Mouse (Mus musculus) natural killer cell, adult 2 months (primary cell): ENCODE measurements at regions not wholly inside any gene's neighbourhood (a gene's known extent, or its start where the extent isn't known, plus 50 kb on each side); places are given as distances from the start of the nearest gene placed in this dataset.

Source experiments
- DNase-seq, 2 experiments: peaks; one replicate each; pipeline ENCODE4 v3.0.0; 2022; ENCODE audit warnings: low spot score in 2 of 2

DNA sequence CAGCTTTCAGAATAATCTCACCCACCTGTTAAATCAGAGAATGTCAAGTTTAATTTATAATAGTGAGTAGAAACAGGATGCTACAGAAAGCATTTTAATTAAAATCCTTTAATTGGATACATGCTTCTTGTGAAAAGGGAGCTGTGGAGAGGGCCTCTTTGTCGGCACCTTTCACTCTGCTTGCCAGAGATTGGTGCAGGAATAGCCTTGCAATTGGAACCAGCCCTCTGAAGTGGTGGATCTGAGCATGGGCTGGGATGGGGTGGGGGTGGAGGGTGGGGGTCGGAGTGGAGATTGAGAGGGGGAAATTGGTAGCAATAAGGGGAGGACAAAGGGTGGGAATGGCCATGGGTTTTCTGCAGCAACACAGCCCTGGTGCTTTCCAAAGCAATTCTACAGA is 207.2 kb downstream of the Tbx15 start:
- DNase-seq = no peak

- DNase-seq = no peak
Observed at GRCm38 (mm10) chr3:99447813-99448212, 207.6 kb downstream of the Tbx15 start.

DNA sequence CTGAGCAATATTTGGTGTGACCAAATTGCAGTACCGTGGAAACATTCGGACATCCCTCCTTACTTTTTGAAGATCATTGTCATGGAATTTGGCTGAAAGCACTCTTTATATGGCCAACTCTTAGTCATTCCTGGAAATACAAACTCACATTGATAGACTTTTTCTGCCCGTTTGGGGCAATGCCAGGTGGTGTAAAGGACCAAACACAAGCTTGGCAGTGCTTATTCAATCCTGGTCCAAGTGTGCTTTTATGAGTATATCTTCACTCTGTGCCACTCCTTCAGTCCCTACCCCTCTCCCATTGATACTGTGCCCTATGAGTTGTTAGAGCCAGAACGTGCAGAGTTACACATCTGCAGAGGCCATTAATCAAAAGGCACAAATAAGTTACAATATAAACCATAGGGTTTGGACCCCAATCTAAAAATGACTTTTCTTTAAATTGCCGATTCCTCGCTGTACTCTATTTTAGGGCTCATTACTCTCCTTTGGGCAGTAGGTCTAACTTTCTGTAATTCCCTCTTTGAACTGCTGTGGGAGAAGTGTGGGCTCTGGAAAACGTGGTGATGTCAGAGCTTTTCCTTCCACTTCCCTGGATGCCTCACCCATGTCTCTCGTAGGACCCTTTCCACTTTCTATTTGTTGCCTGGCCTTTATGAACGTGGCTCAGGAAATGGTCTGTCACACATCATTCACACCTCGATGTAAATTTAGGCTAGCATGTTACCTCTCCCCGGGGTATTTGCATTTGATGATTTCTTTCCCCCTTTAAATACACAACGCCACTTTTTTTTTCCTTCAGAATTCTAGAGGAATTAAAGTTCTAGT is 219.1 kb downstream of the Tbx15 start:
- no peak for DNase-seq

GRCm38 (mm10) chr3:99499980-99500379 is 259.8 kb downstream of the Tbx15 start:
- peak in 1 of 2 experiments; percentile 1 for DNase-seq

GRCm38 (mm10) chr3:99504772-99505171 is 264.6 kb downstream of the Tbx15 start:
- no peak for DNase-seq

DNA sequence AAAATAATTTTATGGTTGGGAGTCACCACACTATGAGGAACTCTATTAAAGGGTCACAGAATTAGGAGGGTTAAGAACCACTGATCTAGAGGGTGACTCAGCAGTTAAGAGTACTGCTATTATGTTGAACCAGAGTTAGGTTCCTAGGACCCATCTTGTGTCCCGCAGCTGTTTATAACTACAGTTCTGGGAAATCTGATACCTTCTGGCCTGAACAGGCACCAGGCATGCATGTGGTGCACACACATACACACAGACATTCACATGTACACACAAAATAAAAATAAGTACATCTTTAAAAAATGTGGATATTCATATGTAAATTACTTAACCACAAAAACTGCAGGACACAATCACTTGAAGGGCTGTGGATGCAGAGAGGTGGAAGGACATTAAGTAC is 272.1 kb downstream of the Tbx15 start:
- DNase-seq = no peak

DNA sequence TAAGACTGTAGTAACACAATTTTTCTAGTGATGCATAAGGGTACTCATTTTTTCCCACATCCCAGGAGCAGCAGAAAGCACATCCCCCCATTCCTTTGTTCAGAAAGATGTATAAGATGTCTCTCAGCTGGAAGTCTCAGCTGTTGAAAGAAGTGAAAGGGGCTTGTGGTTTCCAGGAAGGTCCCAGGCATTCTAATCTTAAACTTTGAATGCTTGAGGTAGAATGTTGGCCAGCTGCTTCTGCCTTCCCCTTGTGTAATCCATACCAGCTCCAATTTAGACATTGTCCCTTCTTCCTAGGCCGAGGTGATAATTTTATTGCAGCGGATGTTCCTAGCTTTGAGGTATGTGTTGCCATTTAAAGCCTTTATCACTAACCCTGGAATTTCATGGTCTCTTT is 272.8 kb downstream of the Tbx15 start:
- DNase-seq = no peak

- no peak for DNase-seq
Observed at GRCm38 (mm10) chr3:99515751-99516150, 275.6 kb downstream of the Tbx15 start.

- DNase-seq = no peak
Observed at GRCm38 (mm10) chr3:99560917-99561316, 320.7 kb downstream of the Tbx15 start.

DNA sequence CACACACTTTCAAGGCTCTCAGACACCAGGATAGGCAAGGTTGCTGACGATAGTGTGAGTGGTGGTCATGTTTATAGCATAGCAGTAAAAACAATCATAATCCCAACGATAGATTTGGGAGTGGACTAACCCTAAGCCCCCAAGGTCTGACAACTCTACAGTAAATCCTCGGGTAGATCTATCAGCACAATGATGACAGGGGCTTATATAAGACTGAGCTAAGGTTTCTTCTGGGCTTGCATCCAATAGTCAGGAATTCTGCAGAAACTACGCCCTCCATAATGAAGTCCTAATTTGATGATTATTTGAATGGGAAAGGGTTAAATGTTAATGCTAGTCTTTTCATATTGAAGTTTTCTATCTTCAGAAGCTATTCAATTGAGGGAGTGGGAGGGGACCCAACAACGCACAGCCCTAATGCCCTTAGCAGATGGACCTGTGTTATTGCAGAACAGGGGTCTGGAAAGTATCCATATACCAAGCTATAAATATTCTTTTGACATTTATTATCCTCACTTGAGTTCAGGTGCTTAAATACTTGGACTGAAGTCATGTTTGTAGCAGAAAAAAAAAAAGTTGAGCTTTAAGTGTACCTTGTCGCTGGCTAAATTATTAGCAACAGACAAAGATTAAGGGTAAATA is 311.8 kb upstream of the Spag17 start:
- no peak for DNase-seq

DNA sequence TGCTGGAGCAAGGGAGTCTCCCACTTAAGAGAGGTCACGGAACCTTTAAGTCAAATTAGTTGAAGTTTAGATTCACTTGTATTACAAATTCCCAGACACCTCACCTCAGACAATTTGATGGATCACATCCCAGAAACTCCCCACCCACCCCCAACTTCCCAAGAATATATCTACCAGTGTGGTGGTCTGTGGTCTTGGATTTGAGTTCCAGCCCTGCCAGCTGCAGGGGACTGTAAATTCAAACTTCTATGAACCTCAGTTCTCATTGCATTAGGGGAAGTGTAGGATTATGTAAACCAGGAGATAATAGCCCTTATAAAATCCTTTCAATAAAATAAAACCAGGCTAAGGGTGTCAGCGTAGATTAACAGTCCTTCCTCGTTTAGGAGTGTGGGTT is 311.2 kb upstream of the Spag17 start:
- DNase-seq = no peak

- DNase-seq = no peak
Observed at GRCm38 (mm10) chr3:99602679-99603078, 282.5 kb upstream of the Spag17 start.

- no peak for DNase-seq
Observed at GRCm38 (mm10) chr3:99632309-99632708, 252.9 kb upstream of the Spag17 start.

GRCm38 (mm10) chr3:99641343-99642106 is 243.7 kb upstream of the Spag17 start:
- DNase-seq = no peak

DNA sequence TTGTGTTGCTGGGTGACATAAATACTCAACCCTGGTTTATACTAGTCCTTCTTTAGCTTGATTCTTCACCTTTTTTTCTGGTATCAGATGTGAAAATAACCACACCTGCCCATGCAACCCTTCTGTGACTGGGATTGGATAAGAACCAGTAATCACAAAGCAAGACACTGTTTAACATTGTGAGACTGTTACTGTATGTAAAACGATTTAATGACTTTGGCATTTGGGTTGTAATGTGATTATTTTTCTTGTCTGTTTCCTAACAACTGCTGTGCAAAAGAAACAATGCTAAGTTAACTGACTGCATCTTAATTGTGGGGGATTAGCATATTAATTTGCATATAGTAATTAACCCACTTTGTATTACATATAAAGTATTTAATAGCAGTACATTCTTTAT is 240.3 kb upstream of the Spag17 start:
- no peak for DNase-seq

- DNase-seq = no peak
Observed at GRCm38 (mm10) chr3:99645318-99645717, 239.9 kb upstream of the Spag17 start.

GRCm38 (mm10) chr3:99657617-99658016 is 227.6 kb upstream of the Spag17 start:
- DNase-seq = no peak

GRCm38 (mm10) chr3:99663783-99664182 is 221.4 kb upstream of the Spag17 start:
- no peak for DNase-seq

GRCm38 (mm10) chr3:99665363-99665762 is 219.8 kb upstream of the Spag17 start:
- DNase-seq = no peak

DNA sequence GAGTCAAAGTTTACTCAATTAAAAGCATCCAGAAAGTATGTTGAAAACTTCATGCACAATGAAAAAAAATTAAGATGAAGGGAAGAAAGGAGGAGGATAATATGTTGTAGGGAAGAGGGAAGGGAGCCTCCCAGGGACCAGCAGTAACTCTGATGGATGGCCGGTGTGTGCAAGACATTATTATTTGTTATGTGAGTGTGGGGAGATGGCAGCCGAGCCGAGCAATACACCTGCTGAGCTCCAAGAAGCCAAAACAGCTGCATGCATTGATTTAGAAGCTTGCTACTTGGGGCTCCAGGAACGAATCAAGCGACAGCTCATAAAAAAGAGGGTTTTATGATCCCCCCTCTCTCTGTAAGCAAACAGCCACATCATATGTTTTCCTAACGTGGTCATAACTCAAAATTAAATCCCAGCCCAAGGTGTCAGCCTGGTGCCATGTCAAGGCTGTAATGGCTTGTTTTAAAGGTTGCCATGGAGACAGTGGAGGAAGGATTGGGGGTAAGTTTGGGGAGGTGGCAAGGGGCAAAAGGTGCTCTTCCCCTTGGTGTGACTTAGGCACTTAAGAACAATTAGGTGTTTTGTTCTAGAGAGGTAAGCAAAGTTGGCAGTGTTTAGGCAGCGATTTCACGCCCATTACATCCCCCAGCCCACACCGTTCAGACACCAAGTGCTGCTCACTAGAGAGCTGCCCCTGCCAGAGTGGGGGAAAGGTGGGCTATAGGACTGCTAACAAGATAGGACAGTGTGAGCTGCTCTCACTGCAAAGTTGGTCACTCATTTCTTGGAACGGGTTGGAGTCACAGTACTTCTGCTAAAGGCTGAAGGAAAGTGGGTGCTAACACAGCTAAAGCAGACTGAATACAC is 219.1 kb upstream of the Spag17 start:
- no peak for DNase-seq

DNA sequence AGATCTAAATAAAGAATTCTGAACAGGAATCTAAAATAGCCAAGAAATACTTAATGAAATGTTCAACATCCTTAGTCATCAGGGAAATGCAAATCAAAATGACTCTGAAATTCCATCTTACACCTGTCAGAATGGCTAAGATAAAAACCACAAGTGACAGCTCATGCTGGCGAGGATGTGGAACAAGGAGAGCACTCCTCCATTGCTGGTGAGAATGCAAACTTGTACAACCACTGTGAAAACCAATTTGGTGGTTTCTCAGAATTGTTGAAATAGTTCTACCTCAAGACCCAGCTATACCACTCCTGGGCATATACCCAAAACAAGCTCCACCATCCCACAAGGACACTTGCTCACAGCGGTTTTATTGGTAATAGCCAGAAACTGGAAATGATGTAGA is 211.1 kb upstream of the Spag17 start:
- DNase-seq = no peak

- no peak for DNase-seq
Observed at GRCm38 (mm10) chr3:99709506-99709905, 175.7 kb upstream of the Spag17 start.
